23 mouse cellular contexts compared by ENCODE assay signal in the genomic region with DNA sequence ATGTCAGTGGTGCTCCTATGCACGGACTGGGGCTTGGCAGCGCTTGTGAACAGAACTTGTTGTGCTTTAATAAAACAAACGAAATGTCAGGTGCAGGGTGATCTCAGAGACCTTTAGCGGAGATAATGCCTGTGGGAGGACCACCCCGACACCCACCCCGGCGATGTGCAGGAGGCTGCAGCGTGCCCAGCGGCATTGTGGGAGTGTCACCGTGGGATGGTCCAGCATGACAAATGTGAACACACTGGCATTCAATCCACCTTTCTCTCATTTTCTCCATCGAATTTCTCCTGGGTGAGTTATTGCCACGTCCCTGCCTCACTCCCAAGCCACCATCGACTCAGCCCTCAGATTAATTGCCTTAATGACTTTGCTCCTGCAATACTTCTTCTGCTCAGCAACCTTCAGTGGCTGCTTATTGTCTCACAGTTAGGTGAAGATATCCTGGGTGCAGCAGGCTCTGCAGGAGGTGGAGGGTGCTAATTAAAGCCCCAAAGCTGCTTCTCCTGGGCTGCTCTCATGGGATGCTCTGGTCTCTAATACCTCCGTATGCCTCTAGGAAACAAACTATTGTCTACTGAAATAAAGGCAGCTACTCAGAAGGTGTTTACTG.
DNase-seq lines count a peak whose midpoint lies in the region; ATAC-seq lines count a peak whose summit lies in the region.
"Had no signal": no experiment of that assay in that cellular context is flagged by ENCODE, and none has a peak within 500 bp of the region (broad histone marks: within the 10 kb centered on the region; RNA-seq: fewer than 3 reads in every experiment).

No protein-coding gene starts in this region.

- H3K9ac ChIP-seq in embryonic facial prominence, embryonic 14.5 days (ENCODE audit: low read depth, low read length), result no peak overlapping the region
- no peak overlapping the region for H3K9ac ChIP-seq in hindbrain, embryonic 11.5 days (ENCODE audit: low read depth, low read length)
- no peak overlapping the region for H3K9ac ChIP-seq in hindbrain, embryonic 14.5 days
- H3K9ac ChIP-seq in neural tube, embryonic 13.5 days, result no peak overlapping the region
- no peak overlapping the region for H3K9ac ChIP-seq in heart, embryonic 12.5 days
- H3K9ac ChIP-seq: embryonic facial prominence, embryonic 15.5 days; midbrain, embryonic 12.5 days had no signal

- no peaks in the 10 kb centered on the region for H3K4me1 ChIP-seq in embryonic facial prominence, embryonic 14.5 days (ENCODE audit: control insufficient read depth, insufficient read depth, low read length)
- peaks cover under 1% of the 10 kb centered on the region; the same call in 1 of the 2 replicates for H3K4me1 ChIP-seq in embryonic facial prominence, embryonic 10.5 days
- H3K4me1 ChIP-seq in hindbrain, embryonic 11.5 days (replicated peaks; ENCODE audit: control insufficient read depth, insufficient read depth, low read length), result no peaks in the 10 kb centered on the region
- H3K4me1 ChIP-seq in hindbrain, embryonic 10.5 days (replicated peaks), result no peaks in the 10 kb centered on the region
- H3K4me1 ChIP-seq in hindbrain, embryonic 14.5 days (replicated peaks; ENCODE audit: control insufficient read depth, insufficient read depth, low read length), result peaks cover 14% of the 10 kb centered on the region
- H3K4me1 ChIP-seq in neural tube, embryonic 13.5 days (replicated peaks), result peaks cover 21% of the 10 kb centered on the region
- no peaks in the 10 kb centered on the region for H3K4me1 ChIP-seq in heart, embryonic 12.5 days (replicated peaks)
- H3K4me1 ChIP-seq: embryonic facial prominence, embryonic 15.5 days; midbrain, embryonic 12.5 days had no signal

- no peak overlapping the region for H3K27ac ChIP-seq in embryonic facial prominence, embryonic 14.5 days (replicated peaks; ENCODE audit: low read depth, low read length)
- no peak overlapping the region for H3K27ac ChIP-seq in embryonic facial prominence, embryonic 10.5 days (replicated peaks)
- H3K27ac ChIP-seq in hindbrain, embryonic 11.5 days (ENCODE audit: low read depth, low read length), result peak overlapping the region; percentile 17; the same call in 1 of the 2 replicates
- no peak overlapping the region for H3K27ac ChIP-seq in hindbrain, embryonic 10.5 days
- H3K27ac ChIP-seq in hindbrain, embryonic 14.5 days, result peak overlapping the region; percentile 33; the same call in 1 of the 2 replicates
- H3K27ac ChIP-seq in neural tube, embryonic 13.5 days (replicated peaks), result peak overlapping the region; percentile 74
- H3K27ac ChIP-seq in heart, embryonic 12.5 days (ENCODE audit: poor library complexity, severe bottlenecking), result no peak overlapping the region
- H3K27ac ChIP-seq: embryonic facial prominence, embryonic 15.5 days; kidney, postnatal 0 days; macrophage; midbrain, embryonic 12.5 days; stomach, postnatal 0 days had no signal

- no peak for DNase-seq in embryonic facial prominence, embryonic 14.5 days (ENCODE audit: low spot score)
- no peak for DNase-seq in embryonic facial prominence, embryonic 10.5 days (ENCODE audit: low spot score)
- no peak for DNase-seq in hindbrain, embryonic 11.5 days (ENCODE audit: low spot score)
- DNase-seq in hindbrain, embryonic 10.5 days (ENCODE audit: low spot score), result no peak
- DNase-seq in hindbrain, embryonic 14.5 days (ENCODE audit: low spot score), result no peak
- DNase-seq in left cerebral cortex, postnatal 36 days (ENCODE audit: low spot score in 2 of 2), result no peak
- DNase-seq: adrenal gland, postnatal 10 days; cerebellum, adult 18-20 months; cerebellum, postnatal 25 days; embryo, embryonic 11 days; gastrocnemius, postnatal 10 days; heart, postnatal 10 days; kidney, adult 11 months; right cerebral cortex, postnatal 14 days; thymus, adult 2 months had no signal

- intact Hi-C loops in left cerebral cortex, postnatal 36 days (cut with DNase I), result no loop called here

- no peaks in the 10 kb centered on the region for H3K36me3 ChIP-seq in embryonic facial prominence, embryonic 14.5 days (ENCODE audit: control insufficient read depth, insufficient read depth, low read length)
- H3K36me3 ChIP-seq in embryonic facial prominence, embryonic 10.5 days (replicated peaks), result no peaks in the 10 kb centered on the region
- no peaks in the 10 kb centered on the region for H3K36me3 ChIP-seq in hindbrain, embryonic 11.5 days (ENCODE audit: control insufficient read depth, insufficient read depth, low read length)
- no peaks in the 10 kb centered on the region for H3K36me3 ChIP-seq in hindbrain, embryonic 10.5 days
- H3K36me3 ChIP-seq in hindbrain, embryonic 14.5 days (replicated peaks; ENCODE audit: control insufficient read depth, insufficient read depth), result no peaks in the 10 kb centered on the region
- H3K36me3 ChIP-seq in neural tube, embryonic 13.5 days, result no peaks in the 10 kb centered on the region
- H3K36me3 ChIP-seq in heart, embryonic 12.5 days, result no peaks in the 10 kb centered on the region
- H3K36me3 ChIP-seq: embryonic facial prominence, embryonic 15.5 days; midbrain, embryonic 12.5 days had no signal

- no peak overlapping the region for H3K4me3 ChIP-seq in embryonic facial prominence, embryonic 14.5 days (ENCODE audit: low read depth, low read length)
- H3K4me3 ChIP-seq in embryonic facial prominence, embryonic 10.5 days, result no peak overlapping the region
- no peak overlapping the region for H3K4me3 ChIP-seq in hindbrain, embryonic 11.5 days (ENCODE audit: low read depth, low read length)
- H3K4me3 ChIP-seq in hindbrain, embryonic 10.5 days, result no peak overlapping the region
- H3K4me3 ChIP-seq in hindbrain, embryonic 14.5 days (replicated peaks; ENCODE audit: low read length), result no peak overlapping the region
- no peak overlapping the region for H3K4me3 ChIP-seq in neural tube, embryonic 13.5 days
- H3K4me3 ChIP-seq in heart, embryonic 12.5 days, result no peak overlapping the region
- H3K4me3 ChIP-seq: embryonic facial prominence, embryonic 15.5 days; midbrain, embryonic 12.5 days had no signal

- no peak overlapping the region for H3K4me2 ChIP-seq in embryonic facial prominence, embryonic 14.5 days (ENCODE audit: low read depth, low read length)
- no peak overlapping the region for H3K4me2 ChIP-seq in hindbrain, embryonic 11.5 days (replicated peaks; ENCODE audit: low read depth, low read length)
- no peak overlapping the region for H3K4me2 ChIP-seq in hindbrain, embryonic 14.5 days (replicated peaks)
- H3K4me2 ChIP-seq in neural tube, embryonic 13.5 days, result peak overlapping the region; percentile 4; the same call in 1 of the 2 replicates
- no peak overlapping the region for H3K4me2 ChIP-seq in heart, embryonic 12.5 days
- H3K4me2 ChIP-seq: embryonic facial prominence, embryonic 15.5 days; heart, embryonic 11.5 days; midbrain, embryonic 12.5 days had no signal

- WGBS in embryonic facial prominence, embryonic 14.5 days, result 70% methylated on average over 14 of the region's 14 CpGs
- 75% methylated on average over 14 of the region's 14 CpGs for WGBS in embryonic facial prominence, embryonic 10.5 days
- 62% methylated on average over 14 of the region's 14 CpGs for WGBS in hindbrain, embryonic 11.5 days
- 79% methylated on average over 14 of the region's 14 CpGs for WGBS in hindbrain, embryonic 10.5 days
- 49% methylated on average over 14 of the region's 14 CpGs for WGBS in hindbrain, embryonic 14.5 days
- WGBS in neural tube, embryonic 13.5 days, result 35% methylated on average over 14 of the region's 14 CpGs
- WGBS in heart, embryonic 12.5 days, result 62% methylated on average over 14 of the region's 14 CpGs

- peak; percentile 22; the same call in 1 of the 2 replicates for ATAC-seq in embryonic facial prominence, embryonic 14.5 days (ENCODE audit: low read depth)
- no peak for ATAC-seq in hindbrain, embryonic 11.5 days (ENCODE audit: low FRiP score)
- ATAC-seq in hindbrain, embryonic 14.5 days (ENCODE audit: low FRiP score), result no peak
- peak; percentile 59 for ATAC-seq in neural tube, embryonic 13.5 days (ENCODE audit: low read depth)
- no peak for ATAC-seq in heart, embryonic 12.5 days (ENCODE audit: insufficient number of reproducible peaks, low FRiP score)

- no peaks in the 10 kb centered on the region for H3K9me3 ChIP-seq in embryonic facial prominence, embryonic 14.5 days (ENCODE audit: control insufficient read depth, low read length)
- H3K9me3 ChIP-seq in embryonic facial prominence, embryonic 10.5 days, result no peaks in the 10 kb centered on the region
- H3K9me3 ChIP-seq in hindbrain, embryonic 11.5 days (ENCODE audit: control insufficient read depth, low read length), result no peaks in the 10 kb centered on the region
- no peaks in the 10 kb centered on the region for H3K9me3 ChIP-seq in hindbrain, embryonic 10.5 days
- H3K9me3 ChIP-seq in hindbrain, embryonic 14.5 days (ENCODE audit: control insufficient read depth, low read length), result no peaks in the 10 kb centered on the region
- H3K9me3 ChIP-seq in neural tube, embryonic 13.5 days, result no peaks in the 10 kb centered on the region
- no peaks in the 10 kb centered on the region for H3K9me3 ChIP-seq in heart, embryonic 12.5 days (replicated peaks)
- H3K9me3 ChIP-seq: embryonic facial prominence, embryonic 15.5 days; midbrain, embryonic 12.5 days had no signal

- H3K27me3 ChIP-seq in embryonic facial prominence, embryonic 14.5 days (replicated peaks; ENCODE audit: control insufficient read depth, insufficient read depth, low read length), result no peaks in the 10 kb centered on the region
- 0 out of 2 replicates have a peak, but pooled peaks cover 6% of the 10 kb centered on the region for H3K27me3 ChIP-seq in embryonic facial prominence, embryonic 10.5 days (replicated peaks; ENCODE audit: low read depth, poor library complexity, severe bottlenecking)
- H3K27me3 ChIP-seq in hindbrain, embryonic 11.5 days (ENCODE audit: control insufficient read depth, insufficient read depth, low read length), result no peaks in the 10 kb centered on the region
- peaks cover 4% of the 10 kb centered on the region for H3K27me3 ChIP-seq in hindbrain, embryonic 10.5 days (ENCODE audit: insufficient read depth, poor library complexity, severe bottlenecking)
- no peaks in the 10 kb centered on the region for H3K27me3 ChIP-seq in hindbrain, embryonic 14.5 days (ENCODE audit: control insufficient read depth, insufficient read depth, low read length)
- H3K27me3 ChIP-seq in neural tube, embryonic 13.5 days, result no peaks in the 10 kb centered on the region
- H3K27me3 ChIP-seq in heart, embryonic 12.5 days (replicated peaks), result no peaks in the 10 kb centered on the region
- H3K27me3 ChIP-seq: embryonic facial prominence, embryonic 15.5 days; midbrain, embryonic 12.5 days had no signal

Comparison
In these comparisons a context has a peak if more than half of its experiments do, and no peak if none do; other contexts are left out.
1. H3K27ac ChIP-seq: peak in hindbrain, embryonic 11.5 days (single experiment), hindbrain, embryonic 14.5 days (single experiment) and neural tube, embryonic 13.5 days (single experiment); none in embryonic facial prominence, embryonic 14.5 days (single experiment), embryonic facial prominence, embryonic 10.5 days (single experiment), hindbrain, embryonic 10.5 days (single experiment) and heart, embryonic 12.5 days (single experiment).
2. ATAC-seq: peak in embryonic facial prominence, embryonic 14.5 days (single experiment) and neural tube, embryonic 13.5 days (single experiment); none in hindbrain, embryonic 11.5 days (single experiment), hindbrain, embryonic 14.5 days (single experiment) and heart, embryonic 12.5 days (single experiment).